Mouse (Mus musculus) thymus, adult 2 months (tissue): Measurements from ENCODE around the gene Hectd3.

Experiments
- CTCF ChIP-seq: fragments of 200-500 bp; IDR thresholded peaks from 2 replicates; pipeline ENCODE4 v1.5.1; 2012; ENCODE audit warnings: mild to moderate bottlenecking, control low read depth, low read length, moderate library complexity, borderline replicate concordance; ENCODE audit not compliant: control insufficient read depth, poor library complexity, insufficient read depth; ENCODE audit errors: extremely low read depth
- POLR2A ChIP-seq: fragments of 200-500 bp; IDR thresholded peaks from 2 replicates; pipeline ENCODE4 v1.6.1; 2012; ENCODE audit warnings: mild to moderate bottlenecking, low read length, control low read depth, moderate library complexity; ENCODE audit not compliant: control insufficient read depth, poor library complexity, insufficient read depth; ENCODE audit errors: extremely low read depth

DNA sequence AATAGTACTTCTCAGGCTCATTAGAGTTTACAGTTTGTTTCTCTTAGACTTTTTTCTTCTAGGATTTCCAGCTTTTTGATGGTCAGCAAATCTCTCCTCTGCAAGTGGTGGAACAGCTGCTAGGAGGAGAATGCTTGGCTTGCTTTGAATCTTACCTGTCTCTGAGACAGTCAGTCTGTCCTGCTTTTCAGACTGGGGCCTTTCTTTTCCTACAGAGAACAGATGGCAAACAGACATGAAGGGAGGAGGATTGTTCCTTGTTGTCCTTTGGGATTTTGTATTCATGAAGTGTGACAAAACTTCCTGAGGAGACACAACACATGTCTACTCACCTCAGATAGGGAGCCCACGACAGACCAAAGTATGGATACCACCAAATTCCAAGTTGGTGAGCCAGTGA lies 45.7 kb downstream of the Hectd3 start:
- TF ChIP-seq CTCF = no peak
- no peak for TF ChIP-seq POLR2A
